Mouse (Mus musculus) embryo, embryonic 9.5 days (tissue): ENCODE measurements around the gene Adgrl1.
"Not testable (repeated sequence)": the region's sequence is repeated elsewhere in the genome, so short reads cannot be mapped to it uniquely, and the experiment has no call there.

Experiments
- DNase-seq: peaks from one replicate; pipeline ENCODE4 v3.0.0-alpha.2; 2017; ENCODE audit errors: extremely low spot score

The Adgrl1 gene

DNA sequence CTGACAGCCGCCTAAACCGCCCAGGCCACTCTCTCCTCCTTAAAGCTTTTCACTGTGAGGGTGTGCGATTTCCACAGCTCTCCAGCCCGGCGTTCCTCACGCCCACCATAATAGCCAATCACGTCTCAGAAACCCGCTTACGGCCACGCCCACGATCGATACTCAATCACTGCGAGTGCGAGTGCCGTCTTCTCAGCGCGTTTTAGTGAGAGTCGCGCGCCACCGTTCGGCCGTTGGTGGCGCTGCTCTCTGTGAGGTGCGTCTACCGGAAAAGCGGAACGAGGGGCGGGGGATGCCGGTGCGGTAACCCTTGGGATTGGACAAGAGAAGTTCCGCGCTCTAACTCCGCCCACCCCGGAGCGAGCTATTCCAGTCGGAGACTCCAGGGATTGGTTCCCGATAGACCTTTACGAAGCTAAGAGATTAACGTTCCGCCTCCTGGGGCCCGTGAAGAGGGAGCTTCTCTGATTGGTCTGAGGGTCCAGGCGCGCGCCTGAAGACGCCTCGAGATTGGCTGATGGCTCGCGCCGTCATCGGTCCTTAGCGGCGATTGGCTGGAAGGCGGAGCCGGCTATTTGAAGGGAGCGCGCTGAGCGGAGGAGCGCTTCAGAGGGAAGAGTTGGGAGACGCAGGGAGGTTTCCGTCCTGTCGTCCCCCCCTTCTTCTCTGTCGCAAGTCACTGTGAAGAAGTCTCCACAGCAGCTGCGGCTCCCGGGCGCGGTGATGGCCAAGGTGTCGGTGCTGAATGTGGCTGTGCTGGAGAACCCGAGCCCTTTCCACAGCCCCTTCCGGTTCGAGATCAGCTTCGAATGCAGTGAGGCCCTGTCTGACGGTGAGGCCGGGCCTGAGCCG, 55.4 kb downstream of the Adgrl1 start, which contains the start of the genes Gm10644 and Asf1b:
Gene Gm10644 (minus strand): TSS at position 100 of the 852 bp plus-strand sequence.
Gene Asf1b (plus strand): TSS at position 402 of the 852 bp plus-strand sequence.
- peak; percentile 99 for DNase-seq

GRCm38 (mm10) chr8:83955958-83956218, 56.0 kb downstream of the Adgrl1 start:
- no peak for DNase-seq

GRCm38 (mm10) chr8:83956789-83957188, 56.9 kb downstream of the Adgrl1 start:
- DNase-seq, result no peak

DNA sequence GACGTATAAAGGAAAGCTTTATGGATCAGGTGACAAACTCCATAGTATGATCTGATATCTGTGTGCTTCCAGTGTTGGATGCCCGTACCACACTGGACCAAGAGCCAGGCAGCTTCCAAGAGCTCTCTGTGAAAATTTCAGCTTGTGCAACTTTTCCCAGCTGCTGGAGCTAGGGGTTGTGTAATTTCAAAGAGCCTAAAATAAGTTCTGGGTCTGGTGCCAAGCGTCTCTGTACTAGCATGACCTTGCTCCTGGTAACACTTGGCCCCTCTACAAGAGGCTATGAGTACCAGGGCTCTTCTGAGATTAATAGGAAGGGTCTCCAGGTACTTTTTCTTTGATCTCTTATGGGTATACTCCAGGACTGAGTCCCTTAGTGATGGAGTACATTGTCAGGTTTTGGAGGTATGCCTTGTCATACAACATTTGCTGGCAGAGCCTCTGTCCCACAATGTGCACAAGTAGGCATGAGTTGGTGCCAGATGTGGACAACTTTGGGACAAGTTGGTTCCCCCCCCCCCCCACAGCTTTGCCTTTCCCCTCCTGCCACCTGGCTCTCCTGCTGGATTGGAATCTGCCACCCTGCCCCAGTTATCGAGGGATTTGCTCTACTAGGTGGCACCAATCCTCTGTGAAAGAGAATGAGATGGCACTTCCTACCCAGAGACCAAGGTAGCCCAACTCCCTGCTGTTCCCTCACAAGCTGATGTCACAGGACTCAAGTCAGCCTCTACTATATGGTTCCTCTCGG, 64.3 kb downstream of the Adgrl1 start:
- DNase-seq, result no peak

DNA sequence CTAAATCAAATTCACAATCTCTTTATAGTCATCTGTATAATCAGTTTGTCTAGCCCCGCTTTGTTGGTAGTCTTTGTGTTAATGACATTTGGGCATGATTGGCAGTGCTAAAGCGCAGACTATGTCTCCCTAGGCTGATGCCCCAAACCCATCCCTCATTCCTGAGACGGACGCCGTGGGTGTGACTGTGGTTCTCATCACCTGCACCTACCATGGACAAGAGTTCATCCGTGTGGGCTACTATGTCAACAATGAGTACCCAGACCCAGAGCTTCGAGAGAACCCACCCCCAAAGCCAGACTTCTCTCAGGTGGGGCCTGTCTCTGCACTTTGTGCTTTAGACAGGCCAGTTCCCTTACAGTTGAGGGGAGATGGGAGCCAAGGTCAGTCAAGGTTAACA, 67.8 kb downstream of the Adgrl1 start:
- no peak for DNase-seq

DNA sequence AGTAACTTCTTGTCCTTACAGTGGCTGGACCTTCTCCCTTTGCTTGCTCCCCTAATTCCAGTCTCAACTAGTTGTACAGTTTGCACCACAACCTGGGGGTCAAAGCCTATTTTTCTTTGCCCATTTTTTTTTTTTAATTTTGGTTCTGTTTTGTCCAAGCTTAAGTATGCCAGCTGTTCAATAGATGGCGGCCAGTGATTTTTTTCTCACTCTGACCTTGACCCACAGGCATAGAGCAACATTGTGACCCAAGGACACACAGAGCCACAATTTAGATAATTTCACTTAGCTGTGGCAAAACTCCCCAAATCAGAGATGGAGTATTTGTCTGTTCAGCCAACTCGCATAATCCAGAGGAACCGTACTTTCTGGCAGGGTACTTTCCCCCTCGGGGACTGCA, 71.2 kb downstream of the Adgrl1 start:
- DNase-seq, result no peak

DNA sequence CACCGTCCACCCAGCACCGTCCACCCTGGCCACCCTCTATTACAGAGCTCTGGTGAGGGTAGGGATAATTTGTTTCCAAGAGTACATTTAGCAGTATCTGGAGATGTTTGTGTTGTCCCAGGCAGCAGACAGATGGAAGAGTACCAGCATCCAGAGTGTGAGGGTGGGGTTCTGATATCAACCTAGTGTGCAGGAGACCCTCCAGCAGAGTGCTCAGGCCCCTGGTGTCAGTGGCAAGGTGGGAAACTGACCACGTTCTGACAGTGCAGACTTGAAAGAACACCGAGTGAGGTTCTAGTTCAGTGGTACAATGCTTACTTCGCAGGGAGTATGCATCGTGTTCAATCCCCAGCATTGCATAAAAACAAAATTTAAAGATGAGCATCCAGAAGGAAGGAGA, 71.8 kb downstream of the Adgrl1 start:
- DNase-seq, result no peak

GRCm38 (mm10) chr8:83972150-83973120, 72.5 kb downstream of the Adgrl1 start, which contains the start of gene Prkaca:
Gene Prkaca (plus strand): TSS chr8:83972993.
- DNase-seq, result peak; percentile 96

DNA sequence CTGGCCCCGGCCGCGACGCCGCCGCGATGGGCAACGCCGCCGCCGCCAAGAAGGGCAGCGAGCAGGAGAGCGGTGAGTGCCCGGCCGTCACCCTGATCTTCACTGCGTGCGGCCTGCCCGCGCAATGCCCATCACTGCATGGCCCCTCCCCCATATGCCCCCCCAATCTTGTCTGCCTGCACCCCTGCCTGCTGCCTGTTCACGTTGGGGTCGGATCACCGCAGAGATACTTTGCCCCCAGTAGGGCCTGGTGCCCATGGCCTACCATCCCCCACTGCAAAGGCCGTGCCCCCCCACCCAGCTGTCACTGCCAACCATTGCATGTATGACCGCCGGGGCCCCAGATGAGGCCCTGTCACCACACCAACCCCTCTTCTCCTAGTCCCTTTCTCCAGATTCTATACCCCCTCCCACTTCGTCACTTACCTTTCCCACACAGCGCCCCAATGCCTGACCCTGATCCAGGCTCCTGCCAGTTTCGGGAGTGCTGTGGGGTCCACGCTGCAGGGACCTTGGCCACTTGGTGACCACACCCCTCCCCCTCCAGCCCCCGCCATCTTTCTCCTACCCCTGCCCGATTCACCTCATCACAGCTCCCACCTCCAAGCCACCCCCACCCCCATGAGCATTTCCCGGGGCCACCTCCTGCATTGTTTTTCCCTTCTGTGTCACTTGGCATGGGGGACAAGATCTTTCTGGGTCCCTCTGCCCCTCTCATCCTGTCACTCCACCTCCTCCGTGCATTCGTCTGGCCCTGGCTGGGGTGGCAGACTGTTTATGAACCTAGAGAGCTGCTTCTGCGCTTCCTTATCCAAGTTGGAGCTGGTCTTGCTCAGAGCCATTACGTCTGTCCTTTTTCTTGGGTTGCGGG, 73.5 kb downstream of the Adgrl1 start:
- no peak for DNase-seq

GRCm38 (mm10) chr8:83974521-83974920, 74.6 kb downstream of the Adgrl1 start:
- no peak for DNase-seq

DNA sequence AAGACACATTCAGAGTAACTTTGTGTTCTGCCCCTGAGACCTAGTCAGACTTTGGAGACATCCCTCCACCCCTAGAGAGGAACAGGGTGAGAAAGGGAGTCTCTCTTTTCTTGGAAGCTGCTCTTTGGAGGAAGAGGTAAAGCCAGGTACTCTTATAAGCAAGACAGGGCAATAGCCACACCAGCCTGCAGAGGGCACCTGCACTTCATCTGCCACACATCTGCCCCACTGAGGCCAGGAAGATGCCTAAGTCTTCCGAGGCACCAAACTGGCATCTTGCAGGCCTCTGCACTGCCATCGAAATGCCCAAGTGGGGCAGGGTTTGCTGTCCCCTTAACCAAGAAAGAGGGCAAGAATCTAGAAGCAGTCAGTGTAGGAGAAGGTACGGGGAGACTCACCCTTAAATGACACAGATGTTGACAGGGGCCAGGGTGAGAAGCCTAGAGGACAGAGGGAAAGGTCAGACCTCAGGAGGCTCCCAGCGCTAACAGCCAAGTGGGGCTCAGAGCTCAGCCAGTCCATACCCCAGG, 76.3 kb downstream of the Adgrl1 start:
- DNase-seq, result no peak

- DNase-seq, result no peak
Observed at GRCm38 (mm10) chr8:83976779-83977350, 77.0 kb downstream of the Adgrl1 start.

- no peak for DNase-seq
Observed at GRCm38 (mm10) chr8:83977646-83978045, 77.7 kb downstream of the Adgrl1 start.

- no peak for DNase-seq
Observed at GRCm38 (mm10) chr8:83978200-83978599, 78.3 kb downstream of the Adgrl1 start.

DNA sequence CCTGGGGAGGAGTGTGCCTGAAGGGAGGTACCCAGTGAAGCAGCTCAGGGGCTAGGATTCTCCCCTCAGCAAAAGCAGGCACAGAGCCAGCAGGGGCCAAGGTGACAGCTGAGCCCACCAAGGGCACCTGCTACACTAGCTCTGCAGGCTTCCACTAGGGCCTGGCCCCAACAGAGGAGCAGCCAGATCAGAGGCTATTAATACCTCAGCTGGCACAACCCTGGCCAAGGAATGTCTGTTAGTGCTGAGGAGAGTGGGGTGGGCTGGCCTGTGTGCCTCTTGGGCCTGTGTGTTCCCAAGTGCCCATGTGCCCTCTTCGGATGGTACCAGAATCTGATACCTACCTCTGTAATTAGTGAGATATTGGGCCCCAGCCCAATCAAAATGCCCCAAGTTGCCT, 80.3 kb downstream of the Adgrl1 start:
- no peak for DNase-seq

GRCm38 (mm10) chr8:83980845-83981244, 80.9 kb downstream of the Adgrl1 start:
- DNase-seq, result no peak

DNA sequence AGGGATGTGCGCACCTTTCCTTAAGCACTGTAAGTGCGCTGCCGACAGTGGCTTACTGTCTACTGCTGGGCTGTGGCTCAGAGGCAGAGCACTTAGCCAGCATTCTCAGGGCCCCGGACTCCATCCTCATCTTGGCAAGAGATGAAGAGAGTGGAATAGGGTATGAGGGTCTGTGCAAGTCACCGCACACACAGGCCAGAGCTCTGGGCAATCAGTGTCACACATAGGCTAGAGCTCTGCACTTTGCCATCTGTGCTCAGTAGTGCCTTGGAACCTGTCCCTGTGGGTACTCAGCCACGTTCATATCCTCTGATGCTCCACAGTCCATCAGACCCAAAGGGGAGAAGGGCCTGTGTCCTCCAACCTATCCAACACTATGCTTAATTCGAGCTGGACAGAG, 81.6 kb downstream of the Adgrl1 start:
- no peak for DNase-seq

DNA sequence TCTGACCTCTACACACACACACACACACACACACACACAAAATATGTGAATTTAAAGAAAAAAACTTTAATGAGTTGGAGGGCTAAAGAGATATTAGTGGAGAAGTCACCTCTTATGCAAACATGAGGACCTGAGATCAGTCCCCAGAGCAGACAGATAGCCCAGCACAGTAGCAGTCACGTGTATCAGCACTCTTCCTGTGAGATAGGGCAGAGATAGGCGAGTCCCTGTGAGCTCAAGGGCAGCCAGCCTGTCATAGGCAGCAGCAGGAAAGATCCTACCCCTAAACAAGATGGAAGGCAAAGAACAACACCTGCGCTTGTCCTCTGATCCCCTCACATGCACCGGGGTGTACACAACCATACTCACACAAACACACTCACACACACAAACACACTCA, 82.5 kb downstream of the Adgrl1 start:
- no peak for DNase-seq

DNA sequence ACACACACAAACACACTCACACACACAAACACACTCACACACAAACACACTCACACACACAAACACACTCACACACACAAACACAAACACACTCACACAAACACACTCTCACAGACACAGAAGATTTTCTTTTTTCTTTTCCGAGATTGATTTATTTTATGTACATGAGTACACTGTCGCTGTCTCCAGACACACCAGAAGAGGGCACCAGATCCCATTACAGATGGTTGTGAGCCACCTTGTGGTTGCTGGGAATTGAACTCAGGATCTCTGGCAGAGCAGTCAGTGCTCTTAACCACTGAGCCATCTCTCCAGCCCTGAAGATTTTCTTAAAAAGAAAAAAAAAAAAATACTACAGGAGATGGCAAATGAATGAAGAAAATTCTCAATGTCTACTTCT, 83.3 kb downstream of the Adgrl1 start:
- not testable (repeated sequence) for DNase-seq

DNA sequence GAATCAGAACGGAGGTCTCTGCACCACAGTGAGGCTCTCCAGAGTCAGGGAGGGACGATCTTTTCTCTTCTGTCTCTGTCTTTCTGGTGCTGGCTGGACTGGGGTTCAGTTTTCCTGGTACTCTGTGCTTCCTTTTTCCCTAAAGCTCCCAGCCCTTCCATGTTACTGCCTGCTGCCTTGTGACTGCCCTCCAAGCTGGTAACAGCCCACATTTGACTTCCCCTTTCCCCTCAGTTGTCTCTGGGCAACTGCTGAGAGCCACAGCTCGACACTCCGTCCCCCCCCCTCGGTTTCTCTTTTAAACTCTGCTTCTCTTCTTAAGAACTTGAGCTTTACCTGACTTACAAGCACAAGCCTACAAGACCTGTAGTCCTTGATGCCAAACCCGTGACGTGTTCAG, 89.3 kb downstream of the Adgrl1 start:
- DNase-seq, result no peak
